Mouse (Mus musculus): ENCODE results near the gene Xpr1. TPM values are rescaled to one million over a fixed set of nuclear protein-coding genes. Genes with fewer than 3 reads are reported as not detected.

Xpr1 gene
- total and polyA plus RNA-seq, 3 experiments = 6.2 to 67.8 (median 12.2) TPM

DNA sequence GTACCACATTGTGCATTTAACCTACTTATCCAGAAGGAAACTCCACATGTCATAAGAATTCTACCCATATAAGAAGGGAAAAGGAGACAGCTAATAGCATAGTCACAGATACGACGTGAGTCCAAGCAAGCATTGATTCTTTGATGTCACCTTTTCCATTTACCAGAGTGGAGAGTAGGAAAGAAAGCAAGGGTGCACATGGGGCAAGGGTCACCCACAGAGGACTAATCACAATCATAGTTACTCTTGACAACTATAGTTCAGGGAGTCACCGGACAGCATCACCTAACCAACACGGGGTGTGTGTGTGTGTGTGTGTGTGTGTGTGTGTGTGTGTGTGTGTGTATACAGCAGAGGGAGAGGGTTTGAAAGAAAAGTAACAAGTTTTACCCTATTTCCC lies 141.4 kb downstream of the Xpr1 start:
- Histone ChIP-seq H3K9ac (ENCODE audit: control insufficient read depth, low read depth, low read length, poor library complexity, severe bottlenecking) (peak overlapping the region; percentile 55), H3K4me1 (ENCODE audit: control insufficient read depth in 1 of 2, insufficient read depth in 2 of 2, low read length in 2 of 2) (peaks cover 9 to 27% of the 10 kb centered on the region in 2 experiments), H3K4me3 (ENCODE audit: control insufficient read depth in 1 of 2, insufficient read depth in 1 of 2, low read depth in 2 of 2, low read length in 2 of 2) (no peak overlapping the region; a peak in 1 of 4 replicates), H3K79me2 (ENCODE audit: control insufficient read depth, insufficient read depth, low read length, poor library complexity) (no peaks in the 10 kb centered on the region), H3K27ac (ENCODE audit: control insufficient read depth, low read depth, low read length) (peak overlapping the region; percentile 92; the same call in 1 of the 2 replicates), H3K9me3 (replicated peaks; ENCODE audit: insufficient read depth, low read length) (no peaks in the 10 kb centered on the region), H3K27me3 (ENCODE audit: control insufficient read depth in 1 of 2, insufficient read depth in 2 of 2, low read length in 2 of 2) (no peaks in the 10 kb centered on the region), H3K36me3 (ENCODE audit: control insufficient read depth in 1 of 2, insufficient read depth in 2 of 2, low read length in 2 of 2) (peaks cover 0 to 33% of the 10 kb centered on the region in 2 experiments; a peak in 2 of 4 replicates)
- TF ChIP-seq RAD21 (IDR thresholded peaks at IDR 0.05; ENCODE audit: low read depth, low read length) = no peak
- TF ChIP-seq TCF12 (IDR thresholded peaks at IDR 0.05; ENCODE audit: low read depth, low read length) = no peak
- no peak for TF ChIP-seq NELFE (IDR thresholded peaks at IDR 0.05; ENCODE audit: low read depth, low read length)
- no peak for TF ChIP-seq JUND (IDR thresholded peaks at IDR 0.05; ENCODE audit: low read depth, low read length)
- TF ChIP-seq ZMIZ1 (IDR thresholded peaks at IDR 0.05; ENCODE audit: low read depth, low read length) = no peak
- no peak for TF ChIP-seq POLR2AphosphoS2 (IDR thresholded peaks at IDR 0.05; ENCODE audit: low read length)
- no peak for TF ChIP-seq MYB (IDR thresholded peaks at IDR 0.05; ENCODE audit: low read depth, low read length)
- TF ChIP-seq ETS1 (IDR thresholded peaks at IDR 0.05; ENCODE audit: low read depth, low read length) = no peak
- TF ChIP-seq GATA1 (IDR thresholded peaks at IDR 0.05; ENCODE audit: low read depth, low read length) = no peak
- DNase-seq (ENCODE audit: low read depth, low spot score) = no peak

DNA sequence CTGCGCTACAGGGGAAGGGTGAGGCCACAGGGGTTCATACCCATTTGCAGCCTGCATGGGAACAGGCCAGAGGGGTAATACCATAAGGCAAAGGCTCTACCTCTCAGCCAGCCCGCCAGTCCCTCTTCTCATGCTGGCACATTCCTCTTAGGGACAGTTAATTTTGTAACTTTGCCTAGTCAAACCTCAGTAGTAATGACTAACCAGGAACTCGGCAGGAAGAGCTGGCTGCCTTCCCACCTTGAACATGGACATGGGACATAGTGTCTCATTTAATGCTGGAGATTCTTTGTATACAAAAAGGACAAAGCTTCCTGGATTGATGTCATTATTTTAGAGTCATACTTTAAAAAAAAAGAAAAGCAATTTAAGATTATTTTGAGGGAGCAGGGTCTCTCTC lies 142.2 kb downstream of the Xpr1 start:
- no peak overlapping the region for H3K9ac ChIP-seq (ENCODE audit: control insufficient read depth, low read depth, low read length, poor library complexity, severe bottlenecking)
- no peaks in the 10 kb centered on the region for H3K79me2 ChIP-seq (ENCODE audit: control insufficient read depth, insufficient read depth, low read length, poor library complexity)
- no peak for DNase-seq (ENCODE audit: low read depth, low spot score)
- peaks cover 0 to 33% of the 10 kb centered on the region in 2 experiments; a peak in 2 of 4 replicates for H3K36me3 ChIP-seq (ENCODE audit: control insufficient read depth in 1 of 2, insufficient read depth in 2 of 2, low read length in 2 of 2)
- no peaks in the 10 kb centered on the region for H3K27me3 ChIP-seq (ENCODE audit: control insufficient read depth in 1 of 2, insufficient read depth in 2 of 2, low read length in 2 of 2)
- no peak overlapping the region for H3K27ac ChIP-seq (ENCODE audit: control insufficient read depth, low read depth, low read length)
- TF ChIP-seq E2F4 (IDR thresholded peaks at IDR 0.05; ENCODE audit: borderline replicate concordance, low read depth, low read length) = no peak
- TF ChIP-seq POLR2AphosphoS5 (IDR thresholded peaks at IDR 0.05; ENCODE audit: borderline replicate concordance, low read depth, low read length) = no peak
- TF ChIP-seq ETS1 (IDR thresholded peaks at IDR 0.05; ENCODE audit: low read depth, low read length) = no peak
- TF ChIP-seq MAFK (IDR thresholded peaks at IDR 0.05; ENCODE audit: borderline replicate concordance, low read depth, low read length) = no peak
- no peak for TF ChIP-seq JUND (IDR thresholded peaks at IDR 0.05; ENCODE audit: low read depth, low read length)
- TF ChIP-seq EP300 (IDR thresholded peaks at IDR 0.05; ENCODE audit: low read depth in 1 of 2, low read length in 2 of 2) = no peak
- no peak for TF ChIP-seq RAD21 (IDR thresholded peaks at IDR 0.05; ENCODE audit: low read depth, low read length)
- no peak for TF ChIP-seq RCOR1 (IDR thresholded peaks at IDR 0.05; ENCODE audit: low read depth, low read length)
- no peak for TF ChIP-seq KAT2A (conservative IDR thresholded peaks at IDR 0.05; ENCODE audit: low read depth, low read length)
- TF ChIP-seq ZC3H11A (IDR thresholded peaks at IDR 0.05; ENCODE audit: low read depth, low read length) = no peak
- no peak for TF ChIP-seq TAL1 (IDR thresholded peaks at IDR 0.05; ENCODE audit: low read length)
- no peak for TF ChIP-seq TBP (IDR thresholded peaks at IDR 0.05; ENCODE audit: low read depth, low read length)
- no peak for TF ChIP-seq CHD1 (IDR thresholded peaks at IDR 0.05; ENCODE audit: low read depth, low read length)
- no peak for TF ChIP-seq UBTF (IDR thresholded peaks at IDR 0.05; ENCODE audit: borderline replicate concordance, insufficient read depth, low read depth, low read length)
- TF ChIP-seq MYC (IDR thresholded peaks at IDR 0.05; ENCODE audit: low read depth, low read length) = no peak
- no peak for TF ChIP-seq USF1 (IDR thresholded peaks at IDR 0.05; ENCODE audit: low read depth, low read length)
- TF ChIP-seq MAZ (IDR thresholded peaks at IDR 0.05; ENCODE audit: low read depth, low read length) = no peak
- no peak for TF ChIP-seq POLR2AphosphoS2 (IDR thresholded peaks at IDR 0.05; ENCODE audit: low read length)
- TF ChIP-seq USF2 (IDR thresholded peaks at IDR 0.05; ENCODE audit: borderline replicate concordance in 1 of 2, insufficient read depth in 1 of 2, low read depth in 1 of 2, low read length in 2 of 2) = no peak
- no peak overlapping the region for H3K4me3 ChIP-seq (ENCODE audit: control insufficient read depth in 1 of 2, insufficient read depth in 1 of 2, low read depth in 2 of 2, low read length in 2 of 2)
- H3K4me1 ChIP-seq (ENCODE audit: control insufficient read depth in 1 of 2, insufficient read depth in 2 of 2, low read length in 2 of 2) = peaks cover 9 to 27% of the 10 kb centered on the region in 2 experiments
- H3K9me3 ChIP-seq (replicated peaks; ENCODE audit: insufficient read depth, low read length) = no peaks in the 10 kb centered on the region
